Mouse (Mus musculus): ENCODE results near the gene Gata3. TPM values are rescaled to one million over a fixed set of nuclear protein-coding genes. Genes with fewer than 3 reads are reported as not detected.

Gene Gata3
- polyA plus RNA-seq, 1 experiment from 2014 or later: 2.0 TPM

GRCm38 (mm10) chr2:9886921-9887610 lies 2.8 kb downstream of the Gata3 start:
- 5% methylated on average over 7 of the region's 7 CpGs for WGBS
- no peak overlapping the region for H3K27ac ChIP-seq (ENCODE audit: low read length)

GRCm38 (mm10) chr2:9886031-9886430 lies 3.8 kb downstream of the Gata3 start:
- 17% methylated on average over 3 of the region's 3 CpGs for WGBS
- H3K4me2 ChIP-seq (ENCODE audit: low read depth, low read length): no peak overlapping the region
- peaks cover 20% of the 10 kb centered on the region for H3K4me1 ChIP-seq (ENCODE audit: control insufficient read depth, insufficient read depth, low read length)
- H3K9ac ChIP-seq (ENCODE audit: low read depth, low read length): no peak overlapping the region
- H3K36me3 ChIP-seq (ENCODE audit: control insufficient read depth, insufficient read depth, low read length): no peaks in the 10 kb centered on the region
- peaks cover 83% of the 10 kb centered on the region for H3K27me3 ChIP-seq (replicated peaks; ENCODE audit: control insufficient read depth, insufficient read depth, low read length)
- H3K9me3 ChIP-seq (ENCODE audit: control insufficient read depth, low read length): no peaks in the 10 kb centered on the region
- no peak for ATAC-seq
- no peak overlapping the region for H3K4me3 ChIP-seq (ENCODE audit: low read length)
- H3K27ac ChIP-seq (ENCODE audit: low read length): no peak overlapping the region

More at GRCm38 (mm10) chr2:9886921-9887610, 2.8 kb downstream of the Gata3 start:
- no peak overlapping the region for H3K9ac ChIP-seq (ENCODE audit: low read depth, low read length)
- H3K4me2 ChIP-seq (ENCODE audit: low read depth, low read length): no peak overlapping the region
- peaks cover 76% of the 10 kb centered on the region for H3K27me3 ChIP-seq (replicated peaks; ENCODE audit: control insufficient read depth, insufficient read depth, low read length)
- H3K4me1 ChIP-seq (ENCODE audit: control insufficient read depth, insufficient read depth, low read length): peaks cover 13% of the 10 kb centered on the region; the same call in 1 of the 2 replicates
- no peak for ATAC-seq
- no peak overlapping the region for H3K4me3 ChIP-seq (ENCODE audit: low read length)
- H3K9me3 ChIP-seq (ENCODE audit: control insufficient read depth, low read length): no peaks in the 10 kb centered on the region
- H3K36me3 ChIP-seq (ENCODE audit: control insufficient read depth, insufficient read depth, low read length): no peaks in the 10 kb centered on the region

DNA sequence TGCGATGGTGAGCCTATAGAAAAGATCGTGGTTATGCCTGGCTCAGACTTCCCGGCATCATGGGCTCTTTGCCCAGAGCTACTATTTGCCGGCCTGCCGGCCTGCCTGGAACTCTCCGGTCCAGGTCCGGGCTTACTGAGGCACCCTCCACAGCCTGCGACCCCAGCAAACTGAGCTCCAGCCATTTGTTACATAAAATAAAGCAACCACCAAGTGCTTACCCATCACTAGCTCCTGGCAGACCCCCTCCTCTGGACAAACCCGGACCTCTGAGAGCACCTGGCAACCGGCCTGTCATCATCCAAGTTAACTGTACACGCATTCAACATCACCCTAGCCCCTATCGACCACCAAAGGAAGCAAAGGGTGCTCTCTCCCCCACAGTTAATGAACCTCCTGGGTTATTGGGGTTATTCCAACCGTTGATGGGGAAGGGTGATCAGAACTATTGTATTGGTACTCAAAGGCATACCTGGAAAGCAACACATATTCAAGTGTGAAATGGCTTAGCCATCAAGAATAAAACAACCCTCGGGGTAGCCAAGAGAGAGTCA lies 4.5 kb downstream of the Gata3 start:
- Histone ChIP-seq H3K9ac (ENCODE audit: low read depth, low read length) (no peak overlapping the region), H3K4me3 (ENCODE audit: low read length) (no peak overlapping the region), H3K27ac (ENCODE audit: low read length) (no peak overlapping the region), H3K9me3 (ENCODE audit: control insufficient read depth, low read length) (no peaks in the 10 kb centered on the region), H3K27me3 (replicated peaks; ENCODE audit: control insufficient read depth, insufficient read depth, low read length) (peaks cover 83% of the 10 kb centered on the region), H3K36me3 (ENCODE audit: control insufficient read depth, insufficient read depth, low read length) (no peaks in the 10 kb centered on the region), H3K4me1 (ENCODE audit: control insufficient read depth, insufficient read depth, low read length) (peaks cover 23% of the 10 kb centered on the region), H3K4me2 (ENCODE audit: low read depth, low read length) (no peak overlapping the region)
- WGBS: 8% methylated on average over 14 of the region's 14 CpGs
- no peak for ATAC-seq

GRCm38 (mm10) chr2:9884533-9885216 lies 5.2 kb downstream of the Gata3 start:
- Histone ChIP-seq H3K27ac (ENCODE audit: low read length) (no peak overlapping the region), H3K9me3 (ENCODE audit: control insufficient read depth, low read length) (no peaks in the 10 kb centered on the region), H3K36me3 (ENCODE audit: control insufficient read depth, insufficient read depth, low read length) (no peaks in the 10 kb centered on the region), H3K9ac (ENCODE audit: low read depth, low read length) (no peak overlapping the region), H3K4me3 (ENCODE audit: low read length) (no peak overlapping the region), H3K4me1 (ENCODE audit: control insufficient read depth, insufficient read depth, low read length) (peaks cover 23% of the 10 kb centered on the region), H3K4me2 (ENCODE audit: low read depth, low read length) (no peak overlapping the region), H3K27me3 (replicated peaks; ENCODE audit: control insufficient read depth, insufficient read depth, low read length) (peaks cover 83% of the 10 kb centered on the region)
- WGBS: 4% methylated on average over 15 of the region's 15 CpGs
- ATAC-seq: no peak

DNA sequence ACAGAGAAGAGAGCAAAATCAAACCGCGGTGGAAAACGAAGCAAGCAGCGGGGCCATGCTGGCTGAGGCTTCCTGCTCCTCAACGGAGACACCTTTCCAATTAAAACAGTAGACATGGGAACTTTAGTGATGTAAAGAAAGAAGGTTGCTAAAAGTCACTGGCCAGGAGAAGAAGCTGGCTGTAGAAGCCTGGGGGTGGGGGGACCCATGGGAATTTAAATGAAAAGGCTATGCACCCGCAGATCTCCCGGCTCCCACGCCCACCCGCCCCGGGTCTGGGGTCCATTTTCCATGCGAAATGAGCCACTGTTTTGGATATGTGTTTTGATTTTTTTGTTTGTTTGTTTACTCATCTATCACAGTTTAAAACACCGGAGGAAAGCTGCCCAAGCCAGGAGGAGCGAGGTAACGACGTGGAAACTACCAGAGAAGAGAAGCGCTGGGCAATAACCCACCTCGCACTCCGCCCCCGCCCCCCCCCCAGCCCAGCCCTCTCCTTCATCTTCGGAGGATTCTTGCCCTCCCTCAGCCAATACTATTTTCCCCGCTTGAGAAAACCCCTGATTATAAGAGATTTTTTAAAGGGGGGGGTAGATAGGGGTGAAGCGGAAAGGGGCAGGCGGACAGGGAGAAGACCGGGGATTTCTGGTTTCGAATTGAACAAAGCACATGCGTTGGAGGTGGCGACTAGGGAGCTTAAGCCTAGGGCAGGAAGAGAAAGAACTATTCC lies 5.9 kb downstream of the Gata3 start:
- ATAC-seq: no peak
- peaks cover 77% of the 10 kb centered on the region for H3K27me3 ChIP-seq (replicated peaks; ENCODE audit: control insufficient read depth, insufficient read depth, low read length)
- WGBS: 3% methylated on average over 27 of the region's 27 CpGs

DNA sequence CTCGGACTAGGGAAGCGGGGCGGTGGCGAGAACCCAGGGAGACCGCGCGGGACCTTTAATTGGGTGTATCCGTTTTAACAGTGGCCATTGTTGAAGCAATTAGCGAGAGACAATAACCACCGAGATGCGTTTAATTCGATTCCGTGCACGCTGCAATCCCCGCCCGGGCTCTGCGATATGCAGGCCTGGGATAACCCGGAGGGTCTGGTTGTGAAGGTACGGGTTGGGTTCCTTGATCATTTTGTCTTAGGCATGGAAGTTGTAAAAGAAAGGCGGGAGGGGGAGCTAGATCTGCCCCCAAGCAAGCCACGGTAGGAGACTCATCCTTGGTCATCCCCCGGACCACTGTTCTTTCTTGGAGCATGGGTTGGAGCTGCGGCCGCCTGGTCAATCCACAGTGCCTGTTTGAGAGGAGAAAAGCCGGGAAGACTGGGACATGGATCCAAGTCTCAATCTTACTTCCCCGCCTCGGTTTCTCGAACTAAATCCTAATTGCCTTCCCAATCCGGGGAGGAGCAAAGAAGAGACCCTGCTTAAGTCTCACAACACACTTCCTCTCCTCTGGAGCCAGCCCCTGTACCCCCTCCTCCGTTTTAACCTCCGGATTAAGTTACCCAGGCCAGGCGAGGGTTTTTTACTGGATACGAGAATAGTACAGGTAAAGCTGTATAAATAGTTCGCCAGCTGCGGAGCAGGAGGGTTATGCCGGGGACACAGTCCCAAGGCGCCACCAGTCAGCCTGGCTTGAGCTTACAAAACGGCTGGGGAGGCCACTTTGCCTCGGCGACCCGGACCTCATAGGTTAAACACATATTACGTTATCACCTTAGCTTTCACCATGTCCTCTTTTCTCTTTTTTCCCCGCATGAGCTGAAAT lies 6.7 kb downstream of the Gata3 start:
- peak overlapping the region; percentile 38 for H3K4me2 ChIP-seq (ENCODE audit: low read depth, low read length)
- H3K4me3 ChIP-seq (ENCODE audit: low read length): peak overlapping the region; percentile 32
- peaks cover 29% of the 10 kb centered on the region for H3K4me1 ChIP-seq (ENCODE audit: control insufficient read depth, insufficient read depth, low read length)
- no peak for ATAC-seq
- H3K9me3 ChIP-seq (ENCODE audit: control insufficient read depth, low read length): no peaks in the 10 kb centered on the region
- H3K9ac ChIP-seq (ENCODE audit: low read depth, low read length): no peak overlapping the region
- no peaks in the 10 kb centered on the region for H3K36me3 ChIP-seq (ENCODE audit: control insufficient read depth, insufficient read depth, low read length)
- no peak overlapping the region for H3K27ac ChIP-seq (ENCODE audit: low read length)
- under 1% methylated on average over 43 of the region's 43 CpGs for WGBS
- peaks cover 74% of the 10 kb centered on the region for H3K27me3 ChIP-seq (replicated peaks; ENCODE audit: control insufficient read depth, insufficient read depth, low read length)

More for the DNA sequence above, 5.9 kb downstream of the Gata3 start:
- H3K4me3 ChIP-seq (ENCODE audit: low read length): no peak overlapping the region
- H3K27ac ChIP-seq (ENCODE audit: low read length): no peak overlapping the region
- no peak overlapping the region for H3K4me2 ChIP-seq (ENCODE audit: low read depth, low read length)
- H3K4me1 ChIP-seq (ENCODE audit: control insufficient read depth, insufficient read depth, low read length): peaks cover 23% of the 10 kb centered on the region
- H3K36me3 ChIP-seq (ENCODE audit: control insufficient read depth, insufficient read depth, low read length): no peaks in the 10 kb centered on the region
- no peaks in the 10 kb centered on the region for H3K9me3 ChIP-seq (ENCODE audit: control insufficient read depth, low read length)
- no peak overlapping the region for H3K9ac ChIP-seq (ENCODE audit: low read depth, low read length)

DNA sequence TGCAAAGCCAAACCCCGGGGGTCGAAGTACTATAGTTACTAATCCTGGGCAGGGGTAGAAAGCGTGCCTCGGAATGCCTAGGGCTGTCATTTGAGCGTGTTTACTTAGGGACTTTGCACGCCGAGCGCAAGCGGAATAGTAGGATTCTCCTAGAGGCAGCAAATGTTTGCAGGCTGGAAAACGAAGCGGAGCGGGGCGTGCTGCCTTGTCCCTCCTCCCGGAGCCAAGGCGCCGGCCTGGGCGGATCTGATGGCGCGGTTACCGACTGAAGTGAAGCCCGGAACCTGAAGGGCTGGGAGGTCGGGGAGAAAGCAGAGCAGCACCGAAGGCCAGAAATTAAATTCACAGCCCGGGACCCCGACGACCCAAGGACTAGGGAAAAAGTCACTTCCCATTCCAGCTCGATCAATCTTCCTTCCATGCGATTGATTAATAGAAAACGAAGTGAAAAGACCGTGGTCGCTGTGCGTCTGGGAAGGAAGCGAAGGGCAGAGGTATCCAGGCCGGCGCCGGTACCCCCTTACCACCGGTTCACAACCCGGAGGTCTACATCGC lies 7.4 kb downstream of the Gata3 start:
- Histone ChIP-seq H3K4me3 (ENCODE audit: low read length) (peak overlapping the region; percentile 32), H3K36me3 (ENCODE audit: control insufficient read depth, insufficient read depth, low read length) (no peaks in the 10 kb centered on the region), H3K4me1 (ENCODE audit: control insufficient read depth, insufficient read depth, low read length) (peaks cover 31% of the 10 kb centered on the region), H3K4me2 (ENCODE audit: low read depth, low read length) (peak overlapping the region; percentile 38), H3K27me3 (replicated peaks; ENCODE audit: control insufficient read depth, insufficient read depth, low read length) (peaks cover 70% of the 10 kb centered on the region), H3K9ac (ENCODE audit: low read depth, low read length) (no peak overlapping the region), H3K9me3 (ENCODE audit: control insufficient read depth, low read length) (no peaks in the 10 kb centered on the region), H3K27ac (ENCODE audit: low read length) (no peak overlapping the region)
- 1% methylated on average over 39 of the region's 39 CpGs for WGBS
- ATAC-seq: no peak

- Histone ChIP-seq H3K36me3 (ENCODE audit: control insufficient read depth, insufficient read depth, low read length) (no peaks in the 10 kb centered on the region), H3K4me1 (ENCODE audit: control insufficient read depth, insufficient read depth, low read length) (peaks cover 37% of the 10 kb centered on the region), H3K9me3 (ENCODE audit: control insufficient read depth, low read length) (no peaks in the 10 kb centered on the region), H3K4me3 (ENCODE audit: low read length) (peak overlapping the region; percentile 31), H3K27ac (ENCODE audit: low read length) (no peak overlapping the region), H3K4me2 (ENCODE audit: low read depth, low read length) (peak overlapping the region; percentile 36; the same call in 1 of the 2 replicates), H3K9ac (ENCODE audit: low read depth, low read length) (no peak overlapping the region), H3K27me3 (replicated peaks; ENCODE audit: control insufficient read depth, insufficient read depth, low read length) (peaks cover 71% of the 10 kb centered on the region)
- ATAC-seq: no peak
- WGBS: 4% methylated on average over 13 of the region's 13 CpGs
These were observed 8.2 kb downstream of the Gata3 start for GRCm38 (mm10) chr2:9881611-9882023.
